Mouse (Mus musculus): ENCODE data around the gene Gm12253. TPM values are rescaled to one million over a fixed set of nuclear protein-coding genes. Genes with fewer than 3 reads are reported as not detected.

Gm12253 gene
- polyA plus RNA-seq, 1 experiment from 2014 or later = not detected

DNA sequence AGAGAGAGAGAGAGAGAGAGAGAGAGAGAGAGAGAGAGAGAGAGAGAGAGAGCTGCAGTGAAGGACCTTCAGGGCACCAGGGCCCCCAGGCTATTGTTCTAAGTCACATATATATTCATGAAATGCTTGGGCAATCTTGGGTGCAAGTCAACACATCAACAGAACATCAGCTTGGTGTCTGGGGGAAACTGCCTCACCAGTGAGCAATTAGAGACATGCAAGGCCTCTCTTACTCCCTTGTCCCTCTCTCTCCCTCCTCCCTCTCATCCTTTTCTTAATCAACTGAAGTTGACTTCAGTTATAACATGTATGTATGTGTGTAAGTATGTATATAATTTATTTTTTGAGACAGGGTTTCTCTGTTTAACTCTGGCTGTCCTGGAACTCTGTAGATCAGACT is 29.8 kb downstream of the Gm12253 start, which contains the start of gene Olfr30:
Olfr30 (minus strand) TSS at position 101 of the 400 bp plus-strand sequence.
- Histone ChIP-seq H3K9me3 (ENCODE audit: control insufficient read depth, low read length) (no peaks in the 10 kb centered on the region), H3K36me3 (ENCODE audit: control insufficient read depth, insufficient read depth, low read length) (no peaks in the 10 kb centered on the region), H3K4me2 (ENCODE audit: low read depth, low read length) (no peak within 1 kb of the TSS), H3K9ac (ENCODE audit: low read depth, low read length) (no peak within 1 kb of the TSS), H3K4me3 (ENCODE audit: low read length) (no peak within 1 kb of the TSS), H3K27me3 (replicated peaks; ENCODE audit: control insufficient read depth, insufficient read depth, low read length) (0 out of 2 replicates have a peak, but pooled peaks cover 3% of the 10 kb centered on the region), H3K27ac (ENCODE audit: low read length) (no peak within 1 kb of the TSS), H3K4me1 (ENCODE audit: control insufficient read depth, insufficient read depth, low read length) (no peaks in the 10 kb centered on the region)
- no peak for ATAC-seq

Other genes starting within 250 kb of the Gm12253 start
- gene Igtp, start 233.0 kb upstream of the Gm12253 start, polyA plus RNA-seq (2015; fragmentation: Nextera tagmentation; extraction: Ambion mirVana) = 4.5 and 4.6 TPM in 2 replicates
- gene Irgm2, start 232.9 kb upstream of the Gm12253 start, polyA plus RNA-seq (2015; fragmentation: Nextera tagmentation; extraction: Ambion mirVana) = 3.6 and 4.3 TPM in 2 replicates
- gene 4930438A08Rik, start 157.8 kb upstream of the Gm12253 start, polyA plus RNA-seq (2015; fragmentation: Nextera tagmentation; extraction: Ambion mirVana) = not detected in 2 replicates
- 20.7 and 22.0 TPM in 2 replicates for gene Zfp692, start 125.5 kb upstream of the Gm12253 start, polyA plus RNA-seq (2015; fragmentation: Nextera tagmentation; extraction: Ambion mirVana)
- gene Zfp672, start 102.2 kb upstream of the Gm12253 start, polyA plus RNA-seq (2015; fragmentation: Nextera tagmentation; extraction: Ambion mirVana) = 35.4 and 35.5 TPM in 2 replicates
- gene Sh3bp5l, start 101.8 kb upstream of the Gm12253 start, polyA plus RNA-seq (2015; fragmentation: Nextera tagmentation; extraction: Ambion mirVana) = 28.3 TPM in 2 replicates
- gene Lypd8, start 53.5 kb upstream of the Gm12253 start, polyA plus RNA-seq (2015; fragmentation: Nextera tagmentation; extraction: Ambion mirVana) = 1,405 and 1,451 TPM in 2 replicates
- gene 1810065E05Rik, start 11.4 kb upstream of the Gm12253 start, polyA plus RNA-seq (2015; fragmentation: Nextera tagmentation; extraction: Ambion mirVana) = 0.15 and 0.20 TPM in 2 replicates
- not detected in 2 replicates for gene Lypd9, start 20.4 kb downstream of the Gm12253 start, polyA plus RNA-seq (2015; fragmentation: Nextera tagmentation; extraction: Ambion mirVana)
- not detected in 2 replicates for gene Olfr30, start 29.7 kb downstream of the Gm12253 start, polyA plus RNA-seq (2015; fragmentation: Nextera tagmentation; extraction: Ambion mirVana)
- gene Olfr332, start 60.0 kb downstream of the Gm12253 start, polyA plus RNA-seq (2015; fragmentation: Nextera tagmentation; extraction: Ambion mirVana) = not detected in 2 replicates
- not detected in 2 replicates for gene Olfr331, start 70.0 kb downstream of the Gm12253 start, polyA plus RNA-seq (2015; fragmentation: Nextera tagmentation; extraction: Ambion mirVana)
- not detected in 2 replicates for gene Olfr330, start 102.3 kb downstream of the Gm12253 start, polyA plus RNA-seq (2015; fragmentation: Nextera tagmentation; extraction: Ambion mirVana)
- gene Olfr329-ps, start 113.9 kb downstream of the Gm12253 start, polyA plus RNA-seq (2015; fragmentation: Nextera tagmentation; extraction: Ambion mirVana) = not detected in 2 replicates
- 0.06 TPM in 1 of 2 replicates, not detected in the other for gene Olfr328, start 123.1 kb downstream of the Gm12253 start, polyA plus RNA-seq (2015; fragmentation: Nextera tagmentation; extraction: Ambion mirVana)
- gene Olfr224, start 138.0 kb downstream of the Gm12253 start, polyA plus RNA-seq (2015; fragmentation: Nextera tagmentation; extraction: Ambion mirVana) = not detected in 2 replicates
- not detected in 2 replicates for gene Olfr325, start 145.2 kb downstream of the Gm12253 start, polyA plus RNA-seq (2015; fragmentation: Nextera tagmentation; extraction: Ambion mirVana)
- not detected in 2 replicates for gene Olfr324, start 162.6 kb downstream of the Gm12253 start, polyA plus RNA-seq (2015; fragmentation: Nextera tagmentation; extraction: Ambion mirVana)
- 0.51 TPM in 1 of 2 replicates, not detected in the other for gene 2210407C18Rik, start 183.5 kb downstream of the Gm12253 start, polyA plus RNA-seq (2015; fragmentation: Nextera tagmentation; extraction: Ambion mirVana)
- gene Olfr323, start 197.9 kb downstream of the Gm12253 start, polyA plus RNA-seq (2015; fragmentation: Nextera tagmentation; extraction: Ambion mirVana) = not detected in 2 replicates
- 0.12 and 0.27 TPM in 2 replicates for gene Trim58, start 207.9 kb downstream of the Gm12253 start, polyA plus RNA-seq (2015; fragmentation: Nextera tagmentation; extraction: Ambion mirVana)
- gene Olfr322, start 226.2 kb downstream of the Gm12253 start, polyA plus RNA-seq (2015; fragmentation: Nextera tagmentation; extraction: Ambion mirVana) = not detected in 2 replicates
- gene Olfr320, start 248.5 kb downstream of the Gm12253 start, polyA plus RNA-seq (2015; fragmentation: Nextera tagmentation; extraction: Ambion mirVana) = not detected in 2 replicates

Data from intestine, embryonic 16.5 days (tissue).